Mouse (Mus musculus) heart, adult 2 months (tissue): ENCODE measurements at regions not wholly inside any gene's neighbourhood (a gene's known extent, or its start where the extent isn't known, plus 50 kb on each side); places are given as distances from the start of the nearest gene placed in this dataset.

Experiments used
- DNase-seq, 2 experiments: peaks; one replicate each; pipeline ENCODE4 v3.0.0; 2021
- H3K27ac ChIP-seq: fragments of 200-600 bp; 2 replicates; pipeline ENCODE4 v1.8.1; 2022
- H3K27me3 ChIP-seq: fragments of 200-500 bp; 2 replicates; pipeline ENCODE4 v1.6.1; 2012; ENCODE audit warnings: mild to moderate bottlenecking, low read length, inconsistent platforms, mixed read lengths; ENCODE audit not compliant: control insufficient read depth, insufficient read depth
- H3K36me3 ChIP-seq: fragments of 200-500 bp; 2 replicates; pipeline ENCODE4 v1.6.1; 2012; ENCODE audit warnings: low read length, inconsistent platforms; ENCODE audit not compliant: control insufficient read depth, insufficient read depth
- H3K4me1 ChIP-seq: fragments of 200-500 bp; 2 replicates; pipeline ENCODE4 v1.6.1; 2011; ENCODE audit warnings: low read length; ENCODE audit not compliant: control insufficient read depth, insufficient read depth
- H3K4me3 ChIP-seq: fragments of 200-600 bp; 2 replicates; pipeline ENCODE4 v1.8.1; 2022
- H3K79me2 ChIP-seq: fragments of 200-500 bp; replicated peaks from 2 replicates; pipeline ENCODE4 v1.6.1; 2012; ENCODE audit warnings: mild to moderate bottlenecking, inconsistent platforms, low read length, moderate library complexity, mixed read lengths; ENCODE audit not compliant: control insufficient read depth, insufficient read depth
- H3K9ac ChIP-seq: fragments of 200-500 bp; 2 replicates; pipeline ENCODE4 v1.6.1; 2012; ENCODE audit warnings: low read depth, mild to moderate bottlenecking, control low read depth, inconsistent platforms, low read length, mixed read lengths
- CTCF ChIP-seq: fragments of 200-600 bp; IDR thresholded peaks from 2 replicates; pipeline ENCODE4 v1.8.1; 2022; ENCODE audit warnings: antibody characterized with exemption, mild to moderate bottlenecking, moderate library complexity
- EP300 ChIP-seq: fragments of 200-500 bp; IDR thresholded peaks from 2 replicates; pipeline ENCODE4 v1.6.1; 2011; ENCODE audit warnings: low read depth, low read length, control low read depth; ENCODE audit not compliant: insufficient read depth
- POLR2A ChIP-seq: fragments of 200-500 bp; IDR thresholded peaks from 2 replicates; pipeline ENCODE4 v1.6.1; 2011; ENCODE audit warnings: mild to moderate bottlenecking, low read depth, low read length, control low read depth; ENCODE audit not compliant: insufficient read depth
- WGBS: fragments of 180-500 bp; shearing (Covaris S2); methylation state at CpG from one replicate; pipeline ENCODE4 v1.1.7; 2018; 5-methylcytosine and 5-hydroxymethylcytosine counted together
- intact Hi-C: fragments of 180-260 bp; cut with DNase I; formaldehyde crosslinking; loops from one replicate; pipeline ENCODE4 v1.15.1; 2025

GRCm38 (mm10) chr1:73847126-73847525 is 277.1 kb downstream of the Tns1 start:
- TF ChIP-seq EP300, result no peak
- no peak for TF ChIP-seq POLR2A
- no peak for TF ChIP-seq CTCF
- no peak for DNase-seq
- H3K36me3 ChIP-seq, result no peaks in the 10 kb centered on the region
- H3K4me1 ChIP-seq, result no peaks in the 10 kb centered on the region
- whole genome bisulfite sequencing, result 61% methylated on average over 3 of the region's 3 CpGs
- no peak overlapping the region for H3K27ac ChIP-seq
- H3K27me3 ChIP-seq, result no peaks in the 10 kb centered on the region
- H3K9ac ChIP-seq, result no peak overlapping the region
- H3K79me2 ChIP-seq, result no peaks in the 10 kb centered on the region
- intact Hi-C loops, result no loop called here
- no peak overlapping the region for H3K4me3 ChIP-seq

DNA sequence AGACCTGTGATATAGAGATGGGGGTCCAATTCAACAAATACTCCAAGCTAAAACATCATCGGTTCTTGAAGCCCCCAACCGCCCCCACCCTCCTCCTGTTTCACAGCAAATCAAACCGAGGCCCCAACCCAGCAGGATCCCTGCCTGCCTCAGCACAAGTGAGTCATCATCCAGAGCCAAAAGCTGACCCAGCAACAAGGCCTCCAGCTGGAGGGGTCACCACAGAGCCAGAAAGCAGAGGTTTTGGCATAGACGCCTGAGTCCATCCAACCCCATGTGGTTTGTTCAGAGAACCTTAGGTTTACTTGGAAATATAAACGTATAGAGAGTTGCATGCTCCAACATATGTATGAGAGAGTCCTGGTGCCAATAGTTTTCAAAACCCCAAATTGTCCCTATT is 279.1 kb downstream of the Tns1 start:
- H3K27ac ChIP-seq, result no peak overlapping the region
- WGBS, result 78% methylated on average over 5 of the region's 5 CpGs
- no peak for DNase-seq
- no peak overlapping the region for H3K9ac ChIP-seq
- H3K4me1 ChIP-seq, result no peaks in the 10 kb centered on the region
- H3K36me3 ChIP-seq, result no peaks in the 10 kb centered on the region
- H3K79me2 ChIP-seq, result no peaks in the 10 kb centered on the region
- H3K27me3 ChIP-seq, result no peaks in the 10 kb centered on the region
- TF ChIP-seq EP300 (no peak), POLR2A (no peak), CTCF (no peak)
- intact Hi-C loops, result no loop called here
- H3K4me3 ChIP-seq, result no peak overlapping the region

DNA sequence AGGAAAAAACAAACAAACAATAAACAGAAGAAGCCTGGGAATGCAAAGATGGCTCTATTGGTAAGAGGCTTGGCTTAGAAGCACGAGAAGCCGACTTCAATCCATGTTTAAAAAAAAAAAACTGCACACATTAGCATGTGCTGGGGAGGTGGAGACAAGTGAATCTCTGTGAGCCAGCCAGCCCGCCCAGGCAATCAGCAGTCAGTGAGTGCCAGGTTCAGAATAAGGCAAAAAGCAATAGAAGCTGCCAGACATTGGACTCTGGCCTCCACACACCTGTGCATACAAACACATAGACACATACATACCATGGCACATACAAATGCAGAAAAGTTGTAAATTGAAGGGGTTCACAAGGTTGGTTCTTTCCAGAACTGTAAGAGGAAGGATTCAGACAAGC is 279.7 kb downstream of the Tns1 start:
- Histone ChIP-seq H3K4me1 (no peaks in the 10 kb centered on the region), H3K79me2 (no peaks in the 10 kb centered on the region), H3K36me3 (no peaks in the 10 kb centered on the region), H3K4me3 (no peak overlapping the region), H3K27me3 (no peaks in the 10 kb centered on the region), H3K27ac (no peak overlapping the region), H3K9ac (no peak overlapping the region)
- intact Hi-C loops, result no loop called here
- DNase-seq, result no peak
- WGBS, result 73% methylated on average over 3 of the region's 3 CpGs
- TF ChIP-seq POLR2A, result no peak
- no peak for TF ChIP-seq CTCF
- no peak for TF ChIP-seq EP300

DNA sequence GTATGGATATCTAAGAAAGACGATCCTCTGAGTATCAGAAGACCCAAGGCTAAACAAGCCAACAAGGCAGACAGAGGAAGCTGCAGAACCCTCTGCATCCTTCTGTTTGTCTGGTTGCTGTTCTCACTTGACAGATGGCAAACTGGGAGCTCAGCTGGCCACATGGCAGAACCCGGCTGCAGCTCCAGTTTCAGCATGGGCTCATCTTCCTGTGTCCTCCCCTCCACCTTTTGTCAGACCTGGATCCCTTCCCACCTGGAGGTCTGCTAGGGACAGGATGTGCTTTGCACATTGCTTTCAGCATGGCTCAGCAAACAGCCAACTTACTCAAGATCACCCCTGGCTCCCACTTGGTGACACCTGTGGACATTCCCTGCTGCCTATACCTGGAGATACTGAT is 284.9 kb downstream of the Tns1 start:
- Histone ChIP-seq H3K36me3 (no peaks in the 10 kb centered on the region), H3K4me3 (no peak overlapping the region), H3K27me3 (no peaks in the 10 kb centered on the region), H3K9ac (no peak overlapping the region), H3K4me1 (no peaks in the 10 kb centered on the region), H3K27ac (no peak overlapping the region), H3K79me2 (no peaks in the 10 kb centered on the region)
- intact Hi-C loops, result no loop called here
- no peak for DNase-seq
- WGBS, result 64% methylated on average over 2 of the region's 2 CpGs
- TF ChIP-seq EP300 (no peak), POLR2A (no peak), CTCF (no peak)

- H3K4me3 ChIP-seq, result no peak overlapping the region
- H3K27me3 ChIP-seq, result no peaks in the 10 kb centered on the region
- H3K36me3 ChIP-seq, result no peaks in the 10 kb centered on the region
- H3K79me2 ChIP-seq, result no peaks in the 10 kb centered on the region
- H3K4me1 ChIP-seq, result no peaks in the 10 kb centered on the region
- DNase-seq, result no peak
- no peak for TF ChIP-seq EP300
- TF ChIP-seq POLR2A, result no peak
- no peak for TF ChIP-seq CTCF
- intact Hi-C loops, result no loop called here
- no peak overlapping the region for H3K9ac ChIP-seq
- H3K27ac ChIP-seq, result no peak overlapping the region
Measured at GRCm38 (mm10) chr1:73836680-73837079, 287.6 kb downstream of the Tns1 start.

- no peak for TF ChIP-seq EP300
- TF ChIP-seq CTCF, result no peak
- no peak for TF ChIP-seq POLR2A
- no peak overlapping the region for H3K9ac ChIP-seq
- H3K36me3 ChIP-seq, result no peaks in the 10 kb centered on the region
- H3K79me2 ChIP-seq, result no peaks in the 10 kb centered on the region
- H3K27me3 ChIP-seq, result no peaks in the 10 kb centered on the region
- intact Hi-C loops, result no loop called here
- 89% methylated on average over 1 of the region's 1 CpGs for WGBS
- H3K27ac ChIP-seq, result no peak overlapping the region
- H3K4me3 ChIP-seq, result no peak overlapping the region
- no peaks in the 10 kb centered on the region for H3K4me1 ChIP-seq
- DNase-seq, result no peak
Measured at GRCm38 (mm10) chr1:73834566-73834965, 289.7 kb downstream of the Tns1 start.
